Mouse (Mus musculus): ENCODE measurements around the gene Sbf1. TPM values are rescaled to one million over a fixed set of nuclear protein-coding genes. Genes with fewer than 3 reads are reported as not detected.
A peak's percentile ranks its signal among the peaks of the same experiment; 100 is the strongest.

Gene Sbf1
- total and polyA plus RNA-seq, 3 experiments: 42.5 to 145 (median 128) TPM

- peaks cover 59% of the 10 kb centered on the region for H3K4me1 ChIP-seq (ENCODE audit: insufficient read depth, low read depth, low read length)
- TF ChIP-seq GATA1 (IDR thresholded peaks at IDR 0.05; ENCODE audit: borderline replicate concordance, low read length) (no peak), GATA2 (IDR thresholded peaks at IDR 0.05; ENCODE audit: borderline replicate concordance, low read depth, low read length) (no peak), TAL1 (conservative IDR thresholded peaks at IDR 0.05; ENCODE audit: low read depth, low read length) (no peak), CTCF (IDR thresholded peaks at IDR 0.05; ENCODE audit: low read depth, low read length) (no peak), POLR2AphosphoS5 (IDR thresholded peaks at IDR 0.05; ENCODE audit: insufficient replicate concordance, low read depth, low read length) (no peak)
- ATAC-seq (ENCODE audit: extremely low read depth, insufficient number of reproducible peaks, low FRiP score, poor library complexity, severe bottlenecking) (no peak), DNase-seq (ENCODE audit: low spot score) (no peak)
- peak overlapping the region; percentile 96 for H3K4me3 ChIP-seq (ENCODE audit: low read depth, low read length)
- H3K36me3 ChIP-seq (replicated peaks): peaks cover 40% of the 10 kb centered on the region
- H3K27me3 ChIP-seq (ENCODE audit: insufficient read depth, low read length): no peaks in the 10 kb centered on the region; the same call in 1 of the 2 replicates
- H3K9me3 ChIP-seq (replicated peaks): no peaks in the 10 kb centered on the region
Observed at GRCm38 (mm10) chr15:89314107-89314506, 1.0 kb downstream of the Sbf1 start.

GRCm38 (mm10) chr15:89313359-89313758, 1.8 kb downstream of the Sbf1 start:
- H3K4me3 ChIP-seq (ENCODE audit: low read depth, low read length): no peak overlapping the region; the same call in 1 of the 2 replicates
- TF ChIP-seq POLR2AphosphoS5 (IDR thresholded peaks at IDR 0.05; ENCODE audit: insufficient replicate concordance, low read depth, low read length) (no peak), GATA1 (IDR thresholded peaks at IDR 0.05; ENCODE audit: borderline replicate concordance, low read length) (no peak)
- H3K36me3 ChIP-seq (replicated peaks): peaks cover 47% of the 10 kb centered on the region
- H3K4me1 ChIP-seq (ENCODE audit: insufficient read depth, low read depth, low read length): peaks cover 66% of the 10 kb centered on the region
- no peaks in the 10 kb centered on the region for H3K9me3 ChIP-seq (replicated peaks)
- DNase-seq (ENCODE audit: low spot score) (no peak), ATAC-seq (ENCODE audit: extremely low read depth, insufficient number of reproducible peaks, low FRiP score, poor library complexity, severe bottlenecking) (no peak)
- H3K27me3 ChIP-seq (ENCODE audit: insufficient read depth, low read length): no peaks in the 10 kb centered on the region

GRCm38 (mm10) chr15:89309962-89310498, 5.1 kb downstream of the Sbf1 start:
- peak overlapping the region; percentile 48; the same call in 1 of the 2 replicates for H3K4me3 ChIP-seq (ENCODE audit: low read depth, low read length)
- DNase-seq (ENCODE audit: low spot score) (peak; percentile 61), ATAC-seq (ENCODE audit: extremely low read depth, insufficient number of reproducible peaks, low FRiP score, poor library complexity, severe bottlenecking) (peak; percentile 37)
- TF ChIP-seq POLR2AphosphoS5 (IDR thresholded peaks at IDR 0.05; ENCODE audit: insufficient replicate concordance, low read depth, low read length) (no peak), GATA2 (IDR thresholded peaks at IDR 0.05; ENCODE audit: borderline replicate concordance, low read depth, low read length) (no peak), GATA1 (IDR thresholded peaks at IDR 0.05; ENCODE audit: borderline replicate concordance, low read length) (no peak), CTCF (IDR thresholded peaks at IDR 0.05; ENCODE audit: low read depth, low read length) (no peak), TAL1 (conservative IDR thresholded peaks at IDR 0.05; ENCODE audit: low read depth, low read length) (no peak; the same call in 1 of the 2 replicates)
- H3K27me3 ChIP-seq (ENCODE audit: insufficient read depth, low read length): no peaks in the 10 kb centered on the region
- H3K36me3 ChIP-seq (replicated peaks): peaks cover 81% of the 10 kb centered on the region
- no peaks in the 10 kb centered on the region for H3K9me3 ChIP-seq (replicated peaks)
- peaks cover 58% of the 10 kb centered on the region for H3K4me1 ChIP-seq (ENCODE audit: insufficient read depth, low read depth, low read length)

- Histone ChIP-seq H3K4me3 (ENCODE audit: low read depth, low read length) (no peak overlapping the region), H3K27me3 (ENCODE audit: insufficient read depth, low read length) (no peaks in the 10 kb centered on the region), H3K9me3 (replicated peaks) (no peaks in the 10 kb centered on the region), H3K36me3 (replicated peaks) (peaks cover 92% of the 10 kb centered on the region), H3K4me1 (ENCODE audit: insufficient read depth, low read depth, low read length) (peaks cover 49% of the 10 kb centered on the region)
- TF ChIP-seq GATA2 (IDR thresholded peaks at IDR 0.05; ENCODE audit: borderline replicate concordance, low read depth, low read length) (no peak), CTCF (IDR thresholded peaks at IDR 0.05; ENCODE audit: low read depth, low read length) (no peak), GATA1 (IDR thresholded peaks at IDR 0.05; ENCODE audit: borderline replicate concordance, low read length) (no peak), TAL1 (conservative IDR thresholded peaks at IDR 0.05; ENCODE audit: low read depth, low read length) (no peak), POLR2AphosphoS5 (IDR thresholded peaks at IDR 0.05; ENCODE audit: insufficient replicate concordance, low read depth, low read length) (no peak)
- ATAC-seq (ENCODE audit: extremely low read depth, insufficient number of reproducible peaks, low FRiP score, poor library complexity, severe bottlenecking) (no peak), DNase-seq (ENCODE audit: low spot score) (no peak)
Observed at GRCm38 (mm10) chr15:89308406-89309139, 6.5 kb downstream of the Sbf1 start.

GRCm38 (mm10) chr15:89307461-89307860, 7.7 kb downstream of the Sbf1 start:
- no peak overlapping the region for H3K4me3 ChIP-seq (ENCODE audit: low read depth, low read length)
- H3K36me3 ChIP-seq (replicated peaks): peaks cover 92% of the 10 kb centered on the region
- H3K4me1 ChIP-seq (ENCODE audit: insufficient read depth, low read depth, low read length): peaks cover 39% of the 10 kb centered on the region
- TF ChIP-seq GATA2 (IDR thresholded peaks at IDR 0.05; ENCODE audit: borderline replicate concordance, low read depth, low read length) (no peak), POLR2AphosphoS5 (IDR thresholded peaks at IDR 0.05; ENCODE audit: insufficient replicate concordance, low read depth, low read length) (no peak)
- no peaks in the 10 kb centered on the region for H3K27me3 ChIP-seq (ENCODE audit: insufficient read depth, low read length)
- DNase-seq (ENCODE audit: low spot score): no peak
- ATAC-seq (ENCODE audit: extremely low read depth, insufficient number of reproducible peaks, low FRiP score, poor library complexity, severe bottlenecking): no peak
- H3K9me3 ChIP-seq (replicated peaks): no peaks in the 10 kb centered on the region

DNA sequence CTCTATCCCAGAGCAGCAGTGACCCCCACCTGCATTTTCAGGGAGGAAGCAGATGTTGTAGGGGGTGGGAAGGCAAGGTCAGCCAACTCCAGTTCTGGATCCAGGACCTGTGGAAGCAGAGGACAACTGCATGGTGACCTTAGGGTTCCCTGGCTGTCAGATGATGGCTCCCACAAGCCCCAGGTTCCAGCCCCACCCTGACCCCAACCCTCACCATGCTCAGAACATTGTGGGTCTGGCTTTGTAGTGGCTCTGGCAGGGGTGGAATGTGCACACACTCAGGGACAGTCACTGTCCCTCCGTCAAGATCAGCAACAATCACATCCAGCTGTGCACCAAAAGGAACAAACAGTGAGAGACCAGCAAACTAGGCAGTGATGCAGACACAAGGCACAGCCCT, 9.1 kb downstream of the Sbf1 start:
- H3K27me3 ChIP-seq (ENCODE audit: insufficient read depth, low read length): no peaks in the 10 kb centered on the region
- DNase-seq (ENCODE audit: low spot score) (no peak), ATAC-seq (ENCODE audit: extremely low read depth, insufficient number of reproducible peaks, low FRiP score, poor library complexity, severe bottlenecking) (no peak)
- H3K4me1 ChIP-seq (ENCODE audit: insufficient read depth, low read depth, low read length): peaks cover 30% of the 10 kb centered on the region
- TF ChIP-seq GATA2 (IDR thresholded peaks at IDR 0.05; ENCODE audit: borderline replicate concordance, low read depth, low read length): no peak
- TF ChIP-seq GATA1 (IDR thresholded peaks at IDR 0.05; ENCODE audit: borderline replicate concordance, low read length): no peak
- TF ChIP-seq TAL1 (conservative IDR thresholded peaks at IDR 0.05; ENCODE audit: low read depth, low read length): no peak
- TF ChIP-seq POLR2AphosphoS5 (IDR thresholded peaks at IDR 0.05; ENCODE audit: insufficient replicate concordance, low read depth, low read length): no peak
- no peak for TF ChIP-seq CTCF (IDR thresholded peaks at IDR 0.05; ENCODE audit: low read depth, low read length)
- H3K4me3 ChIP-seq (ENCODE audit: low read depth, low read length): no peak overlapping the region
- H3K36me3 ChIP-seq (replicated peaks): peaks cover 94% of the 10 kb centered on the region
- no peaks in the 10 kb centered on the region for H3K9me3 ChIP-seq (replicated peaks)

Measured in G1E (cell line).